Mouse (Mus musculus): ENCODE results near the gene Nav3. TPM values are rescaled to one million over a fixed set of nuclear protein-coding genes. Genes with fewer than 3 reads are reported as not detected.

Nav3 gene
- polyA plus RNA-seq, 1 experiment from 2014 or later = 0.96 TPM

DNA sequence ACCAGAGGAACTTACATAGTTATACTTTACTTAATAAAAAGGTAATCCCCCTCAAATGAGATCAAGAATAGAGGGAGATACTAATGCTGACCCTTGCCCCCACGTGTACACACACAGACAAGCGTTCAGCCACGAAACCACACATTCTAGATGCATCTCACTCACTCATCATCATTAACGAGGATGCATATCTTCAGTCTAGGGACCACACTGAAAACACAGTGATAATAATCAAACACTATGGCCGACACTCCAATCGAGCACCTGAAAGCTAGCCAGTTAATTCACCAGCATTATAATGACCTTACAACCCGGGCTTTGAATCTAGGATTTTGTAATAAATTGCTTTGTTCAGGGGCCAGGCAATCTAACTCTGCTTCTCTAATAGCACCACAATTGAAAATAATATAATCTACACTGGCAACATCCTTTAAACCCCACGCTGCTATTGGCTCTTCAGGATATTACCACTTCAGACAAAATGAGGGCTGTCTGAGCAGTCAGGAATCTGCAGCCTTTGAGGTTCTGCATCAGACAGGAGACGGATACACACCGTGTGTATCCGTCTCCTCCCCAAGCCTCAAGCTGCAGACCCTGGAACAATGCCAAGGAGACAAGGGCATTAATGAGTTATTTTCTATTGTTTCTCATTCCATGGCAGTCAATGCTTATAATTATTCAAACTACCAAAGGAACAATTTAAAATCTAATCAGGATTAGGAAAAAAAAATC lies 83.1 kb downstream of the Nav3 start:
- no peak overlapping the region for H3K27ac ChIP-seq (replicated peaks)

DNA sequence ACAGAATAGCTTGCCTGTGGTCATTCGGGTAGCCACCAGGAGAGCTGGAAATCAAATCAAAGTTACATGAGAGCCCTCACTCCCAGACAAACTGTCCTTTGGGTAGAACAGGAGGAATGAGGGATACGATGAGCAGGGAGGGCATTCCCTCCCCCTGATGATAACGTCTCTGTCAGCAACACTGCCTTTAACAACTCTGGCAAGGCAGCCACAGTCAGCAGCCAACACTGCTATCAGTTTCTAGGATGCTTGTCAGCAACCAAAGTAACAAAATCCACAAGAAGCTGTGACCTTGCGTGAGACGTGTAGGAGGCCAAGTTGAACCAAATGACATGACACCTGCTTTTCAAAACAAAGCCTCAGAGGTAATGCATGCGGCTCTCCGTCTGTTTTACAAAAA lies 103.9 kb downstream of the Nav3 start:
- ATAC-seq (ENCODE audit: low FRiP score, low TSS enrichment) (no peak), DNase-seq (ENCODE audit: low spot score) (no peak)
- no peaks in the 10 kb centered on the region for H3K4me1 ChIP-seq (replicated peaks; ENCODE audit: control insufficient read depth, insufficient read depth)
- H3K27me3 ChIP-seq (ENCODE audit: control insufficient read depth, insufficient read depth, low read length) = no peaks in the 10 kb centered on the region
- H3K27ac ChIP-seq (replicated peaks) = no peak overlapping the region
- H3K36me3 ChIP-seq (ENCODE audit: control insufficient read depth, insufficient read depth, low read length) = no peaks in the 10 kb centered on the region
- no peak overlapping the region for H3K4me2 ChIP-seq (replicated peaks; ENCODE audit: low read depth)
- H3K9me3 ChIP-seq (ENCODE audit: control insufficient read depth, low read length) = no peaks in the 10 kb centered on the region
- WGBS = 74% methylated on average over 7 of the region's 7 CpGs
- H3K9ac ChIP-seq (ENCODE audit: low read length) = no peak overlapping the region
- H3K4me3 ChIP-seq (ENCODE audit: low read depth, low read length) = no peak overlapping the region
- TF ChIP-seq CTCF (IDR thresholded peaks at IDR 0.05; ENCODE audit: low read depth) (no peak), EP300 (optimal IDR thresholded peaks at IDR 0.05) (no peak)

More for the DNA sequence above, 83.1 kb downstream of the Nav3 start:
- Histone ChIP-seq H3K9me3 (ENCODE audit: control insufficient read depth, low read length) (no peaks in the 10 kb centered on the region), H3K36me3 (ENCODE audit: control insufficient read depth, insufficient read depth, low read length) (no peaks in the 10 kb centered on the region), H3K4me2 (replicated peaks; ENCODE audit: low read depth) (no peak overlapping the region), H3K9ac (ENCODE audit: low read length) (no peak overlapping the region), H3K4me1 (replicated peaks; ENCODE audit: control insufficient read depth, insufficient read depth) (no peaks in the 10 kb centered on the region), H3K27me3 (ENCODE audit: control insufficient read depth, insufficient read depth, low read length) (no peaks in the 10 kb centered on the region), H3K4me3 (ENCODE audit: low read depth, low read length) (no peak overlapping the region)
- WGBS = 58% methylated on average over 11 of the region's 11 CpGs
- TF ChIP-seq CTCF (IDR thresholded peaks at IDR 0.05; ENCODE audit: low read depth) (no peak), EP300 (optimal IDR thresholded peaks at IDR 0.05) (no peak)
- ATAC-seq (ENCODE audit: low FRiP score, low TSS enrichment) (no peak), DNase-seq (ENCODE audit: low spot score) (no peak)

DNA sequence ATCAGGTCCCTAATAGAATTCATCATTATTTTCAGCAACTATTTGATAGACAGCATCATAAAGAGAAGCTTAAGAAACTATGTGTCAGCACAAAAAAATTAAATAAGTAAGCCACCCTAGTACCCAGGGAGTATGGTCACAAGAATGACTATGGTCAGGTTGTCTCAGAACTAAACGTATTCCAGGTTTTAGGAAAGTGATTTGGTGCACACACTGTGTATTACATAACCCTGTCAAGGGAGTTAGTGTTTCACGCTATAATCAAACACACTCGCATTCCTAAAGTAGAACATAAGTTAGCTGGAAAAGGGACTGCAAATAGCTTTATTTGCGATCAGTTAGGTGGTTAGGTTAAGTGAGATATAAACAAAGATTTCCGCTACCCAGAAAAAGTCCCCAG lies 126.0 kb downstream of the Nav3 start:
- Histone ChIP-seq H3K4me2 (replicated peaks; ENCODE audit: low read depth) (no peak overlapping the region), H3K9me3 (ENCODE audit: control insufficient read depth, low read length) (no peaks in the 10 kb centered on the region), H3K36me3 (ENCODE audit: control insufficient read depth, insufficient read depth, low read length) (no peaks in the 10 kb centered on the region), H3K9ac (ENCODE audit: low read length) (no peak overlapping the region), H3K4me3 (ENCODE audit: low read depth, low read length) (no peak overlapping the region), H3K27ac (replicated peaks) (no peak overlapping the region), H3K27me3 (ENCODE audit: control insufficient read depth, insufficient read depth, low read length) (no peaks in the 10 kb centered on the region), H3K4me1 (replicated peaks; ENCODE audit: control insufficient read depth, insufficient read depth) (no peaks in the 10 kb centered on the region)
- 43% methylated on average over 5 of the region's 5 CpGs for WGBS
- no peak for DNase-seq (ENCODE audit: low spot score)
- TF ChIP-seq CTCF (IDR thresholded peaks at IDR 0.05; ENCODE audit: low read depth) = no peak
- no peak for TF ChIP-seq EP300 (optimal IDR thresholded peaks at IDR 0.05)
- no peak for ATAC-seq (ENCODE audit: low FRiP score, low TSS enrichment)

DNA sequence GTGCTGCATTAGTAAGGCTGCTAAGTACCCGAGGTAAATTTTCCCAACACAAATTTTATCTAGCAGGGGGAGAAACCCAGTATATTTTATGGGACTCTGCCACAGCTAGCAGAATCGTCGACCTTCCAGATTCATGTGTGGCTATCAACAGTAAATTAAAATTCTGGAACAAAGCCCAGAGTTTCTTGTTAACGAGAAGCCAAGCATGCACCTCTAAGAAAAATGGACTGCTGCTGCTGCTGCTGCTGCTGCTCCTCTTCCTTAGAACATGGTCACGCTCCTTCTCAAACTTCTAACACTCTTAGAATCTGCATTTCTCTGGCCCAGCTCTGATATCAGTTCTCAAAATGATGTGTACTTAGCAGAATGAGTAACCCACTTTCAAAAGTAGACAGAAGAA lies 126.4 kb downstream of the Nav3 start:
- H3K27me3 ChIP-seq (ENCODE audit: control insufficient read depth, insufficient read depth, low read length) = no peaks in the 10 kb centered on the region
- no peaks in the 10 kb centered on the region for H3K9me3 ChIP-seq (ENCODE audit: control insufficient read depth, low read length)
- H3K36me3 ChIP-seq (ENCODE audit: control insufficient read depth, insufficient read depth, low read length) = no peaks in the 10 kb centered on the region
- 38% methylated on average over 5 of the region's 5 CpGs for WGBS
- no peak overlapping the region for H3K4me2 ChIP-seq (replicated peaks; ENCODE audit: low read depth)
- DNase-seq (ENCODE audit: low spot score) (no peak), ATAC-seq (ENCODE audit: low FRiP score, low TSS enrichment) (no peak)
- H3K4me3 ChIP-seq (ENCODE audit: low read depth, low read length) = no peak overlapping the region
- H3K27ac ChIP-seq (replicated peaks) = no peak overlapping the region
- no peak overlapping the region for H3K9ac ChIP-seq (ENCODE audit: low read length)
- TF ChIP-seq EP300 (optimal IDR thresholded peaks at IDR 0.05) (no peak), CTCF (IDR thresholded peaks at IDR 0.05; ENCODE audit: low read depth) (no peak)
- no peaks in the 10 kb centered on the region for H3K4me1 ChIP-seq (replicated peaks; ENCODE audit: control insufficient read depth, insufficient read depth)

DNA sequence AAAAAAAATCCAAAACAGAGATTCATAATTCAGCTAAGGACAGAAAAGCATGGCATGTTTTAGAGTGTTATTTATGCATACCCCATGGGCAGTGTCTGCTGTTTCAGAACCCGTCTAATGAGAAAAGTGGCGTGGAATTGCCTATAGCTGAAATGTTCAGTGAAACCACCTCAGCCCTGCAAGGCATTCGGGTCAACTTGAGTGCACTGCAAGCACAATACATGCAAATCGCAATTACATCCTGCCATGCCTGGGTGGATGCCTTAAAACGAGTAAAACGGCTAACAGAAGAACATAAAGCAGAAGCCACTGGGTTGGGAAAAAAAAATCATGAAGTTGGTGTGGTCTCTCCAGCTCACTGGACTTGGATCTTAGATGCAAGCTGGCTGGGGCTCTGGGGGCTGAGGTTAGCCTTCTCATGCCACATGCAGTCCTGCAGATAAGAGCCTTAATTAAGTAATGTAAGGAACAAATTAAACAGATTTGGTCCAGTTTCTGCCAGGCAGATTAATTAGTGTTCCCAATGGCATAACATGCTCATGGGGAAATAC lies 133.8 kb downstream of the Nav3 start:
- Histone ChIP-seq H3K4me1 (replicated peaks; ENCODE audit: control insufficient read depth, insufficient read depth) (no peaks in the 10 kb centered on the region), H3K36me3 (ENCODE audit: control insufficient read depth, insufficient read depth, low read length) (no peaks in the 10 kb centered on the region), H3K27me3 (ENCODE audit: control insufficient read depth, insufficient read depth, low read length) (no peaks in the 10 kb centered on the region), H3K4me3 (ENCODE audit: low read depth, low read length) (no peak overlapping the region), H3K9me3 (ENCODE audit: control insufficient read depth, low read length) (no peaks in the 10 kb centered on the region), H3K27ac (replicated peaks) (no peak overlapping the region), H3K9ac (ENCODE audit: low read length) (no peak overlapping the region), H3K4me2 (replicated peaks; ENCODE audit: low read depth) (no peak overlapping the region)
- ATAC-seq (ENCODE audit: low FRiP score, low TSS enrichment) = no peak
- 81% methylated on average over 6 of the region's 6 CpGs for WGBS
- DNase-seq (ENCODE audit: low spot score) = no peak
- TF ChIP-seq EP300 (optimal IDR thresholded peaks at IDR 0.05) (no peak), CTCF (IDR thresholded peaks at IDR 0.05; ENCODE audit: low read depth) (no peak)

DNA sequence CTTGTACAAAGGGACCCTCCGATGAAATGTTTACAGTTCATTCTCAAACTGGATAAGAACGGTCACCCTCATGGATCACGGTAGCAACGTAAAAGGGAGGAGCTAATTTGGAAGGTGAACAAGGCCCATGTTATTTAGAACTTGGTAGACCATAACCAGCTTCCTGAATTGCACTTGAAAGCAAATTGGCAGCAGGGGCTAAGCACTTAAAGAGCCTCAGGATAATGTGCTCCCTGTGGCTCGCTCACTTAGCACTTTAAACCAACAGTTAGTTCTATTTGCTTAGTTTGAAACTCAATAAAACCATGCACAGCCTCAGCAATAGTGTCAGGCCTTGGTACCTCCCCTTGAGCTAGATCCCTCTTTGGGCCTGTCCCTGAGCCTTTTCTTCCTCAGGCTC lies 138.7 kb downstream of the Nav3 start:
- DNase-seq (ENCODE audit: low spot score) = no peak
- Histone ChIP-seq H3K9ac (ENCODE audit: low read length) (no peak overlapping the region), H3K4me1 (replicated peaks; ENCODE audit: control insufficient read depth, insufficient read depth) (no peaks in the 10 kb centered on the region), H3K27ac (replicated peaks) (no peak overlapping the region), H3K4me3 (ENCODE audit: low read depth, low read length) (no peak overlapping the region), H3K4me2 (replicated peaks; ENCODE audit: low read depth) (no peak overlapping the region), H3K36me3 (ENCODE audit: control insufficient read depth, insufficient read depth, low read length) (no peaks in the 10 kb centered on the region), H3K9me3 (ENCODE audit: control insufficient read depth, low read length) (no peaks in the 10 kb centered on the region), H3K27me3 (ENCODE audit: control insufficient read depth, insufficient read depth, low read length) (no peaks in the 10 kb centered on the region)
- ATAC-seq (ENCODE audit: low FRiP score, low TSS enrichment) = no peak
- TF ChIP-seq EP300 (optimal IDR thresholded peaks at IDR 0.05) = no peak
- no peak for TF ChIP-seq CTCF (IDR thresholded peaks at IDR 0.05; ENCODE audit: low read depth)
- 53% methylated on average over 5 of the region's 5 CpGs for WGBS
